Mouse (Mus musculus) stomach, postnatal 0 days (tissue): Measurements from ENCODE around the gene Psmb10.

Source experiments
- CTCF ChIP-seq: IDR thresholded peaks from 2 replicates; pipeline ENCODE4 v1.5.1; 2016; ENCODE audit warnings: antibody characterized with exemption, low read depth, mild to moderate bottlenecking, moderate library complexity
- EP300 ChIP-seq: optimal IDR thresholded peaks from 2 replicates; pipeline ENCODE3; 2016; ENCODE audit warnings: antibody characterized with exemption

DNA sequence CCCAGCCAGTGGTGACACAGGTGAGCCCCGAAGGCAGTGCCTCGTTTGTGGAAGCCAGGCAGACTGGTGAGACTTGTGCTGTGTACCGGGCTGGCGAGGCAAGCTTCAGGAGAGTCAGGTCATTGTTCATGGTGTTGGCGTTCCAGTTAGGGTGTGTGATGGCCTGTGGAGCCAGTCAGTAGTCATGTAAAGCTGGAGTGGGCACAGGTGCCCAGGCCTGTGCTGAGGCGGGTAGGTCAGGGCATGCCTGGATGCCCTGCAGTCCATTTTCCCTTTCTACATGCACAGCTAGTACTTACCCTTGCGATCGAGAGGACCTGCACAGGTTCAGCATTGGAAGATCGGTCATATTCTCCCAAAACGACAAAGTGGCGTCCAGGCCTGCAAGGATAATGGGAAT lies 5.7 kb downstream of the Psmb10 start:
- TF ChIP-seq CTCF, result no peak
- TF ChIP-seq EP300, result no peak
